Mouse (Mus musculus): ENCODE data around the gene Slc34a1.
A peak's percentile ranks its signal among the peaks of the same experiment; 100 is the strongest.

Gene Slc34a1

DNA sequence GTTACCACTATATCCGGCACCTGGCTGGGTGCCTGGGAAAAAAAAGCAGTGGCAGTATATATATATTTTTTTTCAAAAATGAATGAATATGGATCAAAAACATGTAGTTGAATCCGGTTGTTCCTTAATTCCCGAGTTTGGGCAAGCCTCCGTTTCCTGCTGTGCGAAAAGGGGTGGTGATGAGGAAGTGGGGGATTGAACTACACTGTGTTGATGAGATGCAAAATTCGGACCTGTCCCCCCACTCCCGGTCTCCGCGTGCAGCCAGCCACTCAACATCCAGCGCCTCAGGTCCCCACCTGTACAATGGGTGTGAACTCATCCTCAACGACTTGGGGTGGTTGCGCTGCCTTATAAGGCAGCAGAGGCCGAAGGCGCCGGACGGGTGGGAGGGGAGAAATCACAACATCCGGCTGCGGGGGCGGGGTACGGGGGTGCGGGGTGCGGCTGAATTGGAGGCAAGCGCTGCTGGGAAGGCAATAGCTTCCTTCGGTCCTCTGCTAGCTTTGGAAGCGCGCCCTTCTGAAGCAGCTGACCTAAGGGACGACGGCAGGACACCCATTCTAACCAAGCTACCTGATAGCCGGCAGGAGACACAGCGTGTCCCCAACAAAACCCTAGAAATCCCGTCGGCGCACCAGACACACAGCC, 46.4 kb downstream of the Slc34a1 start:
- DNase-seq = no peak

DNA sequence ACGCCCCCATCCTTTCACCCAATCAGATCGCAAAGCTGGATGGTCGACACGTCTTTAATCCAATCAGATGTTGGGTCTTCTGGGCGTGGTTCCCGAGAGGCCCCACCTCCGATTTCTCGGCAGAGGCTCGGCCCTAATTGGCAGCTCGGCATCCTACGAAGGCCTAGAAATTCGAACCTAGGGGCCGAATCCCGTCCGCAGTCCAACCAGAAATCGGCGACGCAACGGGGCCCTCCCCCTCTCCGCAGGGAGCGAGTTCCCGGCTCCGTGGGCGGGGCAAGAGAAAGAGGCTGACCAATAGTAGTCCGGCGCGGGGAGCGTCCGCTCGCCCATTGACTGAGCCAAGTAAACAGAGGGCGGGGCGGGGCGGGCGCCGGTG, 46.9 kb downstream of the Slc34a1 start, which contains the start of gene Grk6:
TSS of gene Grk6 (plus strand) at position 136 of the 379 bp plus-strand sequence.
- peak; percentile 100 for DNase-seq

DNA sequence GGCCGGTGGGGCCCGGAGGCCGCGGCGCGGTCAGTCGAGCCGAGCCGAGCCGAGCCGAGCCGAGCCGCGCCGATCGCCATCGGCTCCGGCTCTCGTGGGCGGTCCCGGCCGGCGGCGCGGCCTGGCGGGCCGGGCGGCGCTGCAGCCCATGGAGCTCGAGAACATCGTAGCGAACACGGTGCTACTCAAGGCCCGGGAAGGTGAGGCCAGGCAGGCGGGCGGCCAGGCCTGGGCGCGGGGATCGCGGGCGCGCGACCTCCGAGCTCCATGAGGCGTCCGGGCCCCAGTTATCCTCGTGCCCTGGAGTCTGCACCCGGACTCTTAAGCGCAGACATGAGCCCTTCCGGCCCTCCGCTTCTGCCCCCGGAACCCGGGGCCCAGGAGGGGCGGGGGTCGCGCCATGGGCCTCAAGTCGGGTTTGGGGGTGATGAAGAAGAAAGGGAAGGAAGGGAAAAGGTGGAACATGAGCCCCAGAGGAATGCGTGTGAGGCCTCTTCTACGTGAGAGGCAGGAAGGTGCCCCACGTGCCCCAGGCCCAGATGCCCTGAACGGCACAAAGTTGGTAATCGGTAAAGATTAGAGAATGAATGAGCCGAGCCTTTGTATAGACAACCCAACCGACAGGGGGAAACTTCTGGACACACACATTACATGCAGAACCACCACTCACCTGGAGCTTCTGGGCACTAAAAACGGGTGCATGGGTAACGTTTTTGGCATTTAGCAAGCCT, 47.5 kb downstream of the Slc34a1 start:
- no peak for DNase-seq

DNA sequence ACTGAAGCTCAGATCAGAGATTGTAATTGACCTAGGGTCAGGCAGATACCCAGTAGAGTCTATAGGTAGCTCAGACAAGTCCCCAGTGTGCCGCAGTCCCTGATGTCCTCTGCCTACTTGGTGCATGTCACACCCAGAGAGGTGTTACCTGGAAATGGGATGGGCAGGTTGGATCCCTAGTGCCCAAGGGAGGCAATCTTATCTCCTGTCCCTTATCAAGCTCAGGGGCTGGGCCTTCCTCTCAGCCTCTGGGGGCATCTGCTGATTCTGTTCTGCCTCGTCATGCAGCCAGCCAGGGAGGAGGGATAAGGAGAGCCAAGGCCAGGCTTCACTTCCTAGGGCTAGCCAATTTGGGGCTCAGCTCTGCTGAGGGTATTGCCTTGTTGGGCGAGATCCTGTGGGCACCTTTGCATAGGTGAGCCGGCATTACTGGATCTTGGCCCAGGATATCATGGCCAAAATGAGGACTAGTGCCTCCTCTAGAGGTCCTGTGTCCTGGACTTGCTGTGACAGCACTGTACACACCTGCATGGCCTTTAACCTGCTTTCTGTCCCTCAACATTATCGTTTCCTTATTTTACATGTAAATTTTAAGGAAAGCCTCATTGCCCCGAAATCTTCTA, 48.6 kb downstream of the Slc34a1 start:
- peak; percentile 38 for DNase-seq

DNA sequence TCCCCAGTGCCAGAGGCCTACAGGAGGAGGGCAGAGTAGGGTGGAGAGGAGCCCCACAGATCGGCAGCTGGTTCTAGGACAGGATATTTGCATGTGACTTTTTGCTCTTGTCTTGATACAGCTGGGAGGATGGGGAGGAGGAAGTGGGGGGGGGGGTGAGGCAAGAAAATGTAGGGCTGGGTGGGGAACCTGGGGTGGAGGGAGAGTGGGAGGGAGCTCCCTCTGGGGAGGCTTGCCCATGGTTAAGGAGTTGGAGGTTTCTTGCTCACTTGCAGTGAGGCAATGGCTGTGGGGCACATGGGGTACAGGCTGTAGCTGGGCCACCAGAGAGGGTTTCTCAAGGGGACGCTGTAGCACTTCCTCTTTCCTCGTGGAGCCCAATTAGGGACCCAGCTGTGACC, 49.6 kb downstream of the Slc34a1 start:
- DNase-seq = peak; percentile 19

DNA sequence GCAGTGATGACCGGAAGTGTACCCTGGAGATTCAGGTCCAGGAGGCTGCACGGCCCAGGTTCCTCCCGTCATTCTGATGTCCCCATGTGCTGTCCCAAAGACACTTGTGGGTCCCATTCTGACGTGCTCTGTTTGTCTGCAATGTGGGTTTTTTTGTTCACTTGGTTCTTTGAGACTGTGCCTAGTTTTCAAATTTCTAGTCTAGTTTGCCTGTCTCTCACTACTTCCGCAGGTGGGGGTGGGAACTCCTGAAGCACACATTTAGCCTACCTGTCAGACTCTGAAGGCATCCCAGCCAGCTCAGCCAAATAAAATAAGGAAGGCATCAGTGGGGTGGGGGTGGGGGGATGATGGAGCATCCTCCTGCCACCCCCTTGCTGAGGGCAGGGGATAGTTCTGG, 50.1 kb downstream of the Slc34a1 start:
- no peak for DNase-seq

DNA sequence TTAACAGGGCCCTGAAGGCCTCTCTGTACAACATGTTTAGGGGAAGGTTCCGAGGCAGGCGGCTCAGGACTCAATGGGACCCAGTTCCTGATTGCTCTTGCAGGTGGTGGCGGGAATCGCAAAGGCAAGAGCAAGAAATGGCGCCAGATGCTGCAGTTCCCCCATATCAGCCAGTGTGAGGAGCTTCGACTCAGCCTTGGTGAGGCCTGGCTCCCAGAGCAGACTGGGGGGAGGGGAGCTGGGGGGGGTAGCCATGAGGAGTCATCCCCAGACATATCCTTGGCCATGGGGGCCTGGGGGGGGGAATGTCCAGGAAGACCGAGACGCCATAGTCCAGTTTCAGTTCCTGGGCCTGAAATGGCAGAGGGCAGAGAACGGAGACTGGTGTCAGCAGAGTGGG, 51.2 kb downstream of the Slc34a1 start:
- peak; percentile 23 for DNase-seq

DNA sequence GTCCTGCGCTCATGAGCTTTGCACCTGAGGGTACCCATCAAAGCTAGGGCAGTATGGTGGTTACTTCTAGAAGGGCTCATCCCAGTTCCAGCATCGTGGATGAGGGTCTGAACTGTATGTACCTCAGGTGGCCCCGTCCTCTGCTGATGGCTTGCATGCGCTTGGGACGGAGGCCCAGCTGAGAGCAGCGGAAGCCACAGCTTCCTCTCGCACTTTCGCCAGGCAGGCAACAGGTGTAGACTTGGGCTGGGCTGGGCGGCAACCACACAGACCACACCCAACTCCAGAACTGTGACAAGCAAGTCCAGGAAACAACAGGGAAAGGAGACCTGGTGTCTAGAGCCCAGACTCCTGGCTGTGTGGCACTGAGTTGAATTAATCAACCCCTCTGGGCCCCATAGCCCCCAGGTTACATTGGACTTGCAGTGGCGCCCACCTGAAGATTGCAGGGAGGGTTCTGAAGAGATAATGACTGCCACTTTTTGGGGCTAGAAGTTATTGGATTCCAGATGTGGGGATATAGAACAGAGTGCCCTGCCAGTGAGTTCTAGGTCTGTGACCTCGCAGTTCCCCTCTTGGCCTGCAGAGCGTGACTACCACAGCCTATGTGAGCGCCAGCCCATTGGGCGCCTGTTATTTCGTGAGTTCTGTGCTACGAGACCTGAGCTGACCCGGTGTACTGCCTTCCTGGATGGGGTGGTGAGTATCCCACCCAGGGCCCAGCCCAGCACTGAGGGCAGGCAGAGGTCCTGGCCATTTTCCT, 51.9 kb downstream of the Slc34a1 start:
- DNase-seq = peak; percentile 9

DNA sequence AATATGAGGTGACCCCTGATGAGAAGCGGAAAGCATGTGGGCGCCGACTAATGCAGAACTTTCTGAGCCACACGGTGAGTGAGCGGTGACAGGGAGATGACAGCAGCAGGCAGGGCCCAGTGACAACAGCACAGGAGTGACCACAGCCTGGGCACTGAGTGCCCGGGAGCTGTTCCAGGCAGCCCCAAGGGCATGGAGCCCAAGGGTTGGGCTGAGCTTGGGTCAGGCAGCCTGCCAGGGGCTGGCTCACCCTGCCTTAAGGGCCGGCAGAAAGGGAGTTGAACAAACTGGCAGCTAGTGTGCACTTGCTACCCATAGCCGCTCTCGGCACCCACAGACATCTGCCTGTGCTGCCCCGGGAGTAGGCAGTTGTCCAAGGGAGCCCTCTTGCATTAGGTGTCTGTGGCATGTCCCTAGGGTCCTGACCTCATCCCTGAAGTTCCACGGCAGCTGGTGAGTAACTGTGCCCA, 52.6 kb downstream of the Slc34a1 start:
- peak; percentile 63 for DNase-seq

DNA sequence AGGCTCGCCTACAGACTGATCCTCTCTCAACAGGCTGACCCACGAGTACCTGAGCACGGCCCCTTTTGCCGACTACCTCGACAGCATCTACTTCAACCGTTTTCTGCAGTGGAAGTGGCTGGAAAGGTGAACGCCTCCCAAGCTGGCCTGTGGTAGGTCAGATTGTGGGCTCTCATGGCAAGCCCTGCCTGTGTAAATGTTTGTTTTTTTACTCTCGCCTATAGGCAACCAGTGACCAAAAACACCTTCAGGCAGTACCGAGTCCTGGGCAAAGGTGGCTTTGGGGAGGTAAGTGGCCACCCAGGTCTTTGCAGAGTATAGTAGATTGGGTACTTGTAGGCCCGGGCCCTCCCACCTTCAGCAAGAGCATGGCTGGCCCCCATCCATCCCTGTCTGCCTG, 53.3 kb downstream of the Slc34a1 start:
- no peak for DNase-seq

DNA sequence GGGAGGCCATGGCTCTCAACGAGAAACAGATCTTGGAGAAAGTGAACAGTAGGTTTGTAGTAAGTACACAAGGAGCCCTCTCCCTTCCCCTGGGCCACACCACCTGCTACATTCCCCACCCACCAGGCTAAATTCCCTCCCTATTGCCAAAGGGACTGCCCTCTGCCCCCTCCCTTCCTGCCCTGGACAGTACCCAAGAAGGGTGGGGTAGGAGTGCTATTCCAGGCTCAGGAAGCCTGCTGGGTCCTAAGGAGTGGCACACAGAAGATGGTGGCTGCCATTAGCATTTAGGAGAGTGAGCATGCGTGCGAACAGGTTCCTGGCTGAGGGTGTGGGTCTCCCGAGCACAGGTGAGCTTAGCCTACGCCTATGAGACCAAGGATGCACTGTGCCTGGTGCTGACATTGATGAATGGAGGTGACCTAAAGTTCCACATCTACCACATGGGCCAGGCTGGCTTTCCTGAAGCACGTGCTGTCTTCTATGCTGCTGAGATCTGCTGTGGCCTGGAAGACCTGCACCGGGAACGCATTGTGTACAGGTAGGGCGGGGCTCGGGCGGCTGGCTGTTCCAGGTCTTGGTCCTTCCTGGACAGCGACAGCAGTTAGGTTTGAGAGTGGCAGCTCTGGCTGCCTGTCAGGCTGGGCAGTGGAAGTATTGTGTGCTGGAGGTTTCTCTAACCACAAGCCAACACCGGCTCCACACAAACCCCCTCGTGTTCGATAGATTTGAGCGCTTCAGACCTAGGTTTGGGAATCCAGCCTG, 54.0 kb downstream of the Slc34a1 start:
- DNase-seq = peak; percentile 21

DNA sequence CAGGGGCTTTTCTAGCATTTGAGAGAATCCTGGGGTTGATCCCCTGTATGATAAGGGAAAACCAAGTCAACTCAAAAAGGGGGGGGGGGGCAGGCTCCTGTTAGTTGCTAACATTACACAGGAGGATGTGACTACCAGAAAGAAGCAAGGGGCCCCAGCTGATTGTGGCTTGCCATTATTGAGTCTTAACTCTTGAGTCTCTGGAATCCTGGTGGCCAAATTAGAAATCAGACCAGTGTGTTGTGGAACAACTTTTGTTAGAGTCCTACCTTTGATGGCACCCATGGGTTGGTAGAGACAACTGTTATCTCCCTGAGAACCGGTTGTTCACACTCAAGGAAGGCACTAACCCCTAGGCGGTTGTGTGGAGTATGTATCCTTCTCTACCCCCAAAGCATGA, 65.0 kb downstream of the Slc34a1 start:
- no peak for DNase-seq

DNA sequence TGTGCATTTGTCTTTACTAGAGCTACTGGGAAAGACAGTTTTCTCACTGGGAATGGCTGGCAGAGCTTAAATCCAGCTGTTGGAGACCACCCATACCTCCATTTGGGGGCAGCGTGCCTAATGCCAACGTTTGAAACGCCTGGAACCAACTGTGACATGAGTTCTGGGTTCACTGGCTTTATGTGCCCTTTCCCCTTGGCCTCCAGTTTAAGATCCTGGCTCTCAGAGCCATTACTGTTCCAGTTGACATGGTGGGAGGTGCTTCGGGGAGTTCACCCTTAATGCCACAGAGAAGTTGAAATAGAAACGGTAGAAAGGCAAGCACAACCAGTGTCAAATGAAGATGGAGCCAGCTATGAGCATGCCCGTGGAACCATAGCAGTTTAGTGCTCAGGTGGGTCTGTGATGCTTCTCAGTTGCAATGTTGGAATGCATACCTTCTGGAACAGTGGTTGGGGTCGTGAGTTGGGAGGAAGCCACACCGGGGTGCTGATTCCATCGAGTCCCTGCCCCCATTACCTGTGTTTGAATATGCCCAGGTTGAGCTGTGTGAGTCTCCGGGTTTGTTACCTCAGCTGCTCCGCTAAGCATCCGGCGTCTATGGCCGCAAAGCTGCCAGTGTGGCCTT, 65.5 kb downstream of the Slc34a1 start:
- DNase-seq = peak; percentile 40

DNA sequence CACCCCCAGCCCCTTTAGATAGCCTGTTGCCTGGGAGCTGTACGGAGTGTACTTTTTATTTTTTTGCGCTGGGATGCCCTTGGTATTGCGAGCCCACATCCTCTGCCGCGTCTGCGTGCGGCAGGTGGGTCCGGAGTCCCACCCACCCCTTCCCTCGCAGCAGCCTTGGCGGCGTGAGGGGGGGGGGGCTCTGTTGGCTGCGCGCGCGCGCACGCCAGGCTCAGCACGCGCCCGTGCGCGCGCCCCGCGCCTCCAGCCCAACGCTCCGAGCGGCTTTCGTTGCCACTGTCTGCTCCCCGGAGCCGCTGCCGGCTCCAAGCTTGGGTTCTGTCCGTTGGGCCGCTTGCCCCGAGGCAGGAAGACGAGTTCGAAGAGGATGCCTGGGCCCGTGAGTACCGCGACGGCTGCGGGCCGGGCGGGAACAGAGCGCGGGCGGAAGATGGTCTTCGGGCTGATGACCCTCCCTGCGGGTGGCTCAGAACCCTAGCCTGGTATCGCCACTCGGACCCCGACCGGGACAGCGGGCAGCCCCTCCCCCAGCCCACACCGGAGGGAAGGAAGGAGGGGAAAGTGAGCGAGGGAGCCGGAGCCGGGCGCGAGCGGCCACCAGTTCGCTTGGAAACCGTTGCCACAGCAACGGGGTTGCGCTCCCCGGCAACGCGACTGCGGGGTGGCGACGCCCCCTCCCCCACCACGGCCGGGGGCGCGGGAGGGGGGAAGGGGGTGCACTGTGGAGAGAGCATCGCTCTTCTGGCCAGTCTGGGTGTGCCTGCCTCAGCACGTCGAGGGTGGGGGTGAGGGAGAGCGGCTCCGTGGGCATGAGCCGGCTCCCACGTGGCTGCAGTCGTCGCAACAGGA, 66.3 kb downstream of the Slc34a1 start, which contains the start of gene Prr7:
TSS of gene Prr7 (plus strand) at position 241 of the 858 bp plus-strand sequence.
- peak; percentile 67 for DNase-seq

DNA sequence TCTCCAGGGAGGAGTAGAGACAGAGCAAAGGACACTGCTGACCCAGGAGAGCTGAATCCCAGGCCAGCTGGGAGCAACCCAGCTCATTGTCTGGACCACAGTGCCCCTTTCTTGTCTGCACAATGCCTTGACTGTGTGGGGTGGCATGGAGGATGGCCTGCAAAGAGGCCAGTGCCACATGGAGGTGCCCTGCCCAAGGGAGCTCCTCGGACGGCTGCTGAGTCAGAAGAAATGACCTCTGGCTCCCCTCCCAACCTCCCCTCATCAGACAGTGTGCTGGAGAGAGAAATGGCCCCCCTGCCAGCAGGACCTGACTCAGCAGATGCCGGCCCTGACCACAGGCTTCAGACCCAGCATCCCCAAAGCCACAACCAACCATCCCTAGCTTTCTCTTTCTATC, 67.2 kb downstream of the Slc34a1 start:
- DNase-seq = no peak

Data from cerebellum, adult 9-11 months (tissue).